ENCODE assay signal across 8 mouse cellular contexts in the genomic region with DNA sequence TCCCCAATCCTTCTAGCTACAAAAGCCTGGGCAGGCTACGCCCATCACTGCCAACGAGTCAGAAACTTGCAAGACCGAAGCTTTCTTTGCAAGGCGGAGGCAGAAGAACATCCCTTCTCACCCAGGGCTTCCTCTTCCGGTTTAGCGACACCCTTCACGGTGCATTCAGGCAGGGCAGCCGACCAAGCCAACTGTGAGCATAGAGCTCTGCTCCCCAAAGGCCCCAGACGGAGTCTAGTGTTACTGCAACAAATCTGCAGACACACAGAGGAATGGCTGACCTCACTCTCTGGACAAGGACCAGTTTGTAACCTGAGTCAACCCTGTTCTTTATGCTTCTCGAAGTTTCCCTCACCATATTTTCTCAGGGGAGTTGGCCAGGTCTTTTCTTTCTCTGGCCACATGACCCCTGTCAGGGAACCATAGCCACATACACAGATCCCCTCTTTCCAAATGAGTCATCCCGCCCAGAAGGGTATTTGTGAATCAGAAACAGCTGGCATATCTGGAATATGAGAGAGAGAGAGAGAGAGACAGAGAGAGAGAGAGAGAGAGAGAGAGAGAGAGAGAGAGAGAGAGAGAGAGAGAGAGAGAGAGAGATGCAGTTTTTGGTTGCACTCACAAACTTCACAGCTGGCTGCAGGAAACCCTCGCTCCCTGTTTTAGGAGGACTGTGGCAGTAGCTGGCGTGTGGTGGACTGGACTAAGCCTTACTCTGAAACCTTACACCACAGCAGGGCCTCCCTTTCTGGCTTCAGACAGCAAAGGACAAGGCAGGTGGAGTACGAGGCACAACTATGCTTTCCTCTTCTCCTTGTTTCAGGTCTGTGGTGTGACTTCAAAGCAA. TPM values are rescaled to one million over a fixed set of nuclear protein-coding genes. Genes with fewer than 3 reads are reported as not detected.
DNase-seq lines count a peak whose midpoint lies in the region; ATAC-seq and TF ChIP-seq lines count a peak whose summit lies in the region.

No protein-coding gene starts in this region.

- ATAC-seq in CD4-positive, CD25-positive, alpha-beta regulatory T cell, adult 4 months, result peak; percentile 66
- peak; percentile 49 for ATAC-seq in granulocyte monocyte progenitor cell, adult 5-6 weeks (replicated peaks; ENCODE audit: poor library complexity, severe bottlenecking)
- 0 out of 2 replicates have a peak, but pooled peaks have one; percentile 26 for ATAC-seq in intestine, postnatal 0 days

- H3K4me2 ChIP-seq in intestine, postnatal 0 days (replicated peaks; ENCODE audit: low read depth), result peak overlapping the region; percentile 24; the same call in 1 of the 2 replicates

- 0 out of 2 replicates have a peak overlapping the region, but pooled peaks have one; percentile 9 for H3K27ac ChIP-seq in intestine, postnatal 0 days (ENCODE audit: low read depth, low read length)

- no peaks in the 10 kb centered on the region for H3K27me3 ChIP-seq in intestine, postnatal 0 days (replicated peaks; ENCODE audit: control insufficient read depth, insufficient read depth, low read length)

- WGBS in intestine, postnatal 0 days, result 41% methylated on average over 14 of the region's 14 CpGs

- no peak overlapping the region for H3K9ac ChIP-seq in intestine, postnatal 0 days (ENCODE audit: low read depth, low read length)

- peak; percentile 100 for DNase-seq in adipocyte (ENCODE audit: low spot score)
- peak; percentile 82 to 89 for DNase-seq in lung, postnatal 4 days
- DNase-seq in spleen, postnatal 4 days (ENCODE audit: low spot score in 2 of 2), result peak; percentile 62 to 74
- no peak for DNase-seq in cerebellum, adult 8-10 months
- no peak for DNase-seq in layer of hippocampus, adult 9-11 months

- no peaks in the 10 kb centered on the region for H3K9me3 ChIP-seq in intestine, postnatal 0 days (ENCODE audit: control insufficient read depth)

- no peaks in the 10 kb centered on the region for H3K36me3 ChIP-seq in intestine, postnatal 0 days (ENCODE audit: control insufficient read depth, insufficient read depth)

- H3K4me1 ChIP-seq in intestine, postnatal 0 days (replicated peaks; ENCODE audit: control insufficient read depth, insufficient read depth, low read length), result no peaks in the 10 kb centered on the region

- peak; percentile 18; the same call in 1 of the 2 replicates for TF ChIP-seq CTCF in intestine, postnatal 0 days (IDR thresholded peaks at IDR 0.05; ENCODE audit: low read depth)

- H3K4me3 ChIP-seq in intestine, postnatal 0 days (ENCODE audit: low read depth, low read length), result no peak overlapping the region

RNA-seq across cellular contexts. Expression of a gene that starts 2.9 kb away (rescaled TPM):
- polyA plus RNA-seq in CD4-positive, CD25-positive, alpha-beta regulatory T cell, adult 4 months (2017; shearing (Covaris generic)), result 10 to 100 TPM; 38.3 to 52.4 TPM
- 5.2 and 18.1 TPM in 2 replicates for total RNA-seq in granulocyte monocyte progenitor cell, adult 5-6 weeks (2014; fragmentation: Nextera tagmentation)
- total RNA-seq in granulocyte monocyte progenitor cell, adult 5-6 weeks (2017), result 8.6 and 9.0 TPM in 2 replicates
- 31.8 and 34.0 TPM in 2 replicates for polyA plus RNA-seq in intestine, postnatal 0 days (2015; fragmentation: Nextera tagmentation; extraction: Ambion mirVana)

RNA-seq across cellular contexts. Expression of a gene that starts 44.5 kb away (rescaled TPM):
- polyA plus RNA-seq in CD4-positive, CD25-positive, alpha-beta regulatory T cell, adult 4 months (2017; shearing (Covaris generic)), result not detected
- not detected in 2 replicates for total RNA-seq in granulocyte monocyte progenitor cell, adult 5-6 weeks (2014; fragmentation: Nextera tagmentation)
- not detected in 2 replicates for total RNA-seq in granulocyte monocyte progenitor cell, adult 5-6 weeks (2017)
- 1.0 and 1.4 TPM in 2 replicates for polyA plus RNA-seq in intestine, postnatal 0 days (2015; fragmentation: Nextera tagmentation; extraction: Ambion mirVana)

Comparison
In these comparisons a context has a peak if more than half of its experiments do, and no peak if none do; other contexts are left out.
1. DNase-seq: peak in adipocyte (single experiment), lung, postnatal 4 days (2 of 2) and spleen, postnatal 4 days (2 of 2); none in cerebellum, adult 8-10 months (single experiment) and layer of hippocampus, adult 9-11 months (single experiment).
2. Peak in every context shown above with its lines, with median percentiles within 50 percentile points of each other: ATAC-seq.